Mouse (Mus musculus): ENCODE results near the gene Btg2.

GRCm38 (mm10) chr1:134082987-134083516 is 4.1 kb upstream of the Btg2 start:
- TF ChIP-seq GATA1 (IDR thresholded peaks at IDR 0.05; ENCODE audit: borderline replicate concordance, low read length) = no peak
- no peak for TF ChIP-seq FLI1 (IDR thresholded peaks at IDR 0.05; ENCODE audit: low read length)
